Mouse (Mus musculus): ENCODE results near the gene Dpm2.

DNA sequence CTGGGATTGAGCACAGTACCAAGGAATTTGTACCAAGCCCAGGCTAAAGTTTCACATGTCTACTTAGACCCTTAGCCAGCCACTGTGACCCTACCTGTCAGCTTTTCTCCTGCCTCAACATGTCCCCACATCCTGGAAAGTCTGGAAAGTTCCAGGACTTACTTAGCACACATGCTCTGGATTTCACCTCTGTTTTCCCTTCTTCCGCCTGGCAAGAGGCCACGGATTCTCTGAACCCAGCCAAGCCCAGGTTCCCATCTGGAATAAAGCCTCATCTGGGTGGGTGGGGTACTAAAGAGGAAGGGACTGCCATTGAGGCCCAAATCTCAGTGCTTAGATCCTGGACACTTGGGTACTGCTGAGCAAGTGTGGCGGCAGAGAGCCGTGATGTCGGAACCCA, 32.7 kb upstream of the Dpm2 start:
- TF ChIP-seq CTCF (IDR thresholded peaks at IDR 0.05; ENCODE audit: extremely low read depth, insufficient read length, insufficient replicate concordance, low read depth, low read length) (no peak), POLR2A (IDR thresholded peaks at IDR 0.05; ENCODE audit: low read depth, low read length) (no peak)

Data from small intestine, adult 2 months (tissue).